Mouse (Mus musculus) ES-Bruce4 (cell line): ENCODE results near the gene Micall1. TPM values are rescaled to one million over a fixed set of nuclear protein-coding genes. Genes with fewer than 3 reads are reported as not detected.
A peak's percentile ranks its signal among the peaks of the same experiment; 100 is the strongest.

Source experiments
- H3K27ac ChIP-seq: 2 replicates; pipeline ENCODE4 v1.5.1; 2012; ENCODE audit warnings: low read length, inconsistent platforms; ENCODE audit not compliant: insufficient read depth
- H3K27me3 ChIP-seq: 2 replicates; pipeline ENCODE4 v1.6.1; 2012; ENCODE audit warnings: mild to moderate bottlenecking, low read length, inconsistent platforms; ENCODE audit not compliant: control insufficient read depth, poor library complexity, insufficient read depth, severe bottlenecking
- H3K36me3 ChIP-seq: 2 replicates; pipeline ENCODE4 v1.6.1; 2012; ENCODE audit warnings: inconsistent platforms, mild to moderate bottlenecking, low read length, moderate library complexity; ENCODE audit not compliant: control insufficient read depth, poor library complexity, insufficient read depth, severe bottlenecking
- H3K4me1 ChIP-seq: one replicate; pipeline ENCODE4 v1.8.1; 2011; ENCODE audit warnings: low read length; ENCODE audit not compliant: control insufficient read depth, insufficient read depth
- H3K4me3 ChIP-seq: 2 replicates; pipeline ENCODE4 v1.5.1; 2011; ENCODE audit warnings: low read depth, mild to moderate bottlenecking, low read length
- H3K9ac ChIP-seq: 2 replicates; pipeline ENCODE4 v1.6.1; 2012; ENCODE audit warnings: low read depth, mild to moderate bottlenecking, inconsistent platforms; ENCODE audit not compliant: poor library complexity, severe bottlenecking
- H3K9me3 ChIP-seq: replicated peaks from 2 replicates; pipeline ENCODE4 v1.6.1; 2012; ENCODE audit warnings: mild to moderate bottlenecking, low read length, inconsistent platforms; ENCODE audit not compliant: control insufficient read depth, poor library complexity, insufficient read depth, severe bottlenecking
- CTCF ChIP-seq: IDR thresholded peaks from one replicate; pipeline ENCODE4 v1.8.1; 2011; ENCODE audit warnings: low read depth, low read length
- EP300 ChIP-seq: IDR thresholded peaks from 2 replicates; pipeline ENCODE4 v1.6.1; 2011; ENCODE audit warnings: low read depth, low read length; ENCODE audit not compliant: insufficient read depth
- POLR2A ChIP-seq: IDR thresholded peaks from one replicate; pipeline ENCODE4 v1.8.1; 2011; ENCODE audit warnings: low read length; ENCODE audit not compliant: insufficient read depth
- polyA plus RNA-seq: library from polyadenylated mRNA; stranded (reverse); fragments of >200 nt; gene quantifications from 2 replicates; pipeline ENCODE4 v1.2.4, GENCODE M21; 2011; ENCODE audit warnings: low read depth; ENCODE audit not compliant: missing spikeins, insufficient read depth, insufficient read length

Micall1 gene
- 12.4 and 13.4 TPM in 2 replicates for polyA plus RNA-seq

- Histone ChIP-seq H3K36me3 (no peaks in the 10 kb centered on the region), H3K27ac (no peak within 1 kb of the TSS), H3K4me1 (peaks cover 2% of the 10 kb centered on the region), H3K27me3 (no peaks in the 10 kb centered on the region), H3K4me3 (peak within 1 kb of the TSS; percentile 63), H3K9ac (peak within 1 kb of the TSS; percentile 80), H3K9me3 (no peaks in the 10 kb centered on the region)
- TF ChIP-seq EP300, result no peak
- TF ChIP-seq POLR2A, result no peak
- no peak for TF ChIP-seq CTCF
Measured at GRCm38 (mm10) chr15:79108421-79109320, at the start of gene Micall1. Micall1 (plus strand) TSS chr15:79108898.

GRCm38 (mm10) chr15:79060887-79061565, 47.7 kb upstream of the Micall1 start:
- H3K27me3 ChIP-seq, result no peaks in the 10 kb centered on the region
- H3K4me3 ChIP-seq, result no peak overlapping the region
- 0 out of 2 replicates have a peak, but pooled peaks cover 4% of the 10 kb centered on the region for H3K36me3 ChIP-seq
- no peak overlapping the region for H3K27ac ChIP-seq
- no peaks in the 10 kb centered on the region for H3K9me3 ChIP-seq
- no peak overlapping the region for H3K9ac ChIP-seq
- TF ChIP-seq CTCF (no peak), POLR2A (no peak), EP300 (no peak)
- peaks cover 3% of the 10 kb centered on the region for H3K4me1 ChIP-seq

GRCm38 (mm10) chr15:79062376-79063159, 46.1 kb upstream of the Micall1 start, which contains the start of gene Ankrd54:
Ankrd54 (minus strand) TSS chr15:79062893.
- Histone ChIP-seq H3K27me3 (no peaks in the 10 kb centered on the region), H3K9ac (peak within 1 kb of the TSS; percentile 73), H3K27ac (peak within 1 kb of the TSS; percentile 26; the same call in 1 of the 2 replicates), H3K9me3 (no peaks in the 10 kb centered on the region), H3K4me1 (peaks cover 6% of the 10 kb centered on the region), H3K4me3 (peak within 1 kb of the TSS; percentile 66), H3K36me3 (no peaks in the 10 kb centered on the region)
- TF ChIP-seq EP300 (no peak), CTCF (no peak), POLR2A (no peak)

DNA sequence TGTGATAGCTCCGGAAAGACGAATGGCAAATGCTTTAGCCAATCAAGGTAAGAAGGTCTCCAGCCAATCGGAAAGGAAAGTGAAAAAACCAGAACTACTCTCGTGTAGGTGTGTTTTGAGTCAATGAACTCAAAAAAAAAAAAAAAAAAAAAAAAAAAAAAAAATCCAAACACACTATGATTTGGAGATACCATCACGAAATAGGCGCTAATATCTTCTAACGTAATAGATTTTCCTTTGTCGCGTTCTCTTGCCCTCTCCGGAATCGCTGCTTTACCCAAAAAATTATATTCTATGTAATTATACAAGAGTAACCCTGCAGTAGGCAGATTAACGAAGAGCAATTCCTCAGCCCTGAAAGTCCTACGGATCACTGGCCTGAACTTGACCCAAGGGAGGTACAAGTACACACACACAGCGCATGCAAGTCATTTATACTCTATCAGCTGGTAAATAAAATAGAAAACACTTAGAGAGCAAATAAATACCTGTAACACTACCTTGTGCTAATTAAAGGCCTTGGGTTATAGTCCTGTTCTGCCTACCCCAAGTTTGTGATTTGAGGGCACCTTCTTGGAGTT, 45.4 kb upstream of the Micall1 start:
- no peaks in the 10 kb centered on the region for H3K36me3 ChIP-seq
- H3K4me3 ChIP-seq, result peak overlapping the region; percentile 66
- TF ChIP-seq CTCF (no peak), EP300 (no peak), POLR2A (no peak)
- peak overlapping the region; percentile 26; the same call in 1 of the 2 replicates for H3K27ac ChIP-seq
- H3K9me3 ChIP-seq, result no peaks in the 10 kb centered on the region
- no peaks in the 10 kb centered on the region for H3K27me3 ChIP-seq
- peak overlapping the region; percentile 70 for H3K9ac ChIP-seq
- H3K4me1 ChIP-seq, result peaks cover 6% of the 10 kb centered on the region

GRCm38 (mm10) chr15:79065086-79065770, 43.5 kb upstream of the Micall1 start:
- Histone ChIP-seq H3K27ac (peak overlapping the region; percentile 77), H3K9me3 (no peaks in the 10 kb centered on the region)

More at GRCm38 (mm10) chr15:79065086-79065770, 43.5 kb upstream of the Micall1 start:
- peak overlapping the region; percentile 21; the same call in 1 of the 2 replicates for H3K4me3 ChIP-seq
- peaks cover 6% of the 10 kb centered on the region for H3K4me1 ChIP-seq
- no peak for TF ChIP-seq CTCF
- no peak for TF ChIP-seq EP300
- no peak for TF ChIP-seq POLR2A
- 0 out of 2 replicates have a peak overlapping the region, but pooled peaks have one; percentile 34 for H3K9ac ChIP-seq
- H3K27me3 ChIP-seq, result no peaks in the 10 kb centered on the region
- no peaks in the 10 kb centered on the region for H3K36me3 ChIP-seq
